Mouse (Mus musculus) midbrain, embryonic 14.5 days (tissue): ENCODE measurements at regions not wholly inside any gene's neighbourhood (a gene's known extent, or its start where the extent isn't known, plus 50 kb on each side); places are given as distances from the start of the nearest gene placed in this dataset.
"Not testable (repeated sequence)": the region's sequence is repeated elsewhere in the genome, so short reads cannot be mapped to it uniquely, and the experiment has no call there.

Source experiments
- ATAC-seq: fragments of 200-750 bp; cut with Nextera tagmentation; 2 replicates; pipeline ENCODE4 v1.8.0; 2017; ENCODE audit warnings: moderate number of reproducible peaks, moderate library complexity; ENCODE audit not compliant: low FRiP score, low TSS enrichment
- DNase-seq: peaks from one replicate; pipeline ENCODE4 v3.0.0-alpha.2; 2015
- H3K27ac ChIP-seq: fragments of 300-500 bp; sonication (generic); replicated peaks from 2 replicates; pipeline ENCODE4 v1.5.1; 2014; ENCODE audit warnings: mild to moderate bottlenecking, low read depth, low read length, moderate library complexity
- H3K27me3 ChIP-seq: fragments of 300-500 bp; sonication (generic); 2 replicates; pipeline ENCODE4 v1.6.1; 2014; ENCODE audit warnings: low read length, control low read depth, mixed read lengths; ENCODE audit not compliant: control insufficient read depth, insufficient read depth
- H3K36me3 ChIP-seq: fragments of 300-500 bp; sonication (generic); 2 replicates; pipeline ENCODE4 v1.6.1; 2014; ENCODE audit warnings: low read length, control low read depth; ENCODE audit not compliant: control insufficient read depth, insufficient read depth
- H3K4me1 ChIP-seq: fragments of 300-500 bp; sonication (generic); 2 replicates; pipeline ENCODE4 v1.6.1; 2014; ENCODE audit warnings: mild to moderate bottlenecking, antibody characterized with exemption, low read length, control low read depth; ENCODE audit not compliant: control insufficient read depth, insufficient read depth
- H3K4me2 ChIP-seq: fragments of 300-500 bp; sonication (generic); 2 replicates; pipeline ENCODE4 v1.6.1; 2014; ENCODE audit warnings: mild to moderate bottlenecking, low read length, moderate library complexity
- H3K4me3 ChIP-seq: fragments of 300-500 bp; sonication (generic); replicated peaks from 2 replicates; pipeline ENCODE4 v1.5.1; 2014; ENCODE audit warnings: low read depth, low read length
- H3K9ac ChIP-seq: fragments of 300-500 bp; sonication (generic); replicated peaks from 2 replicates; pipeline ENCODE4 v1.6.1; 2014; ENCODE audit warnings: mild to moderate bottlenecking, low read length, moderate library complexity
- H3K9me3 ChIP-seq: fragments of 300-500 bp; sonication (generic); 2 replicates; pipeline ENCODE4 v1.6.1; 2016; ENCODE audit warnings: low read length, control low read depth, mixed read lengths; ENCODE audit not compliant: control insufficient read depth
- WGBS: fragments of 180-500 bp; shearing (Covaris S2); extraction: QIAGEN DNeasy Blood & Tissue Kit; methylation state at CpG from one replicate; pipeline ENCODE4 v1.1.7; 2014; 5-methylcytosine and 5-hydroxymethylcytosine counted together

- H3K4me2 ChIP-seq: no peak overlapping the region
- H3K9me3 ChIP-seq: no peaks in the 10 kb centered on the region
- ATAC-seq: no peak
- no peak overlapping the region for H3K4me3 ChIP-seq
- no peak overlapping the region for H3K9ac ChIP-seq
- no peak overlapping the region for H3K27ac ChIP-seq
- no peaks in the 10 kb centered on the region for H3K27me3 ChIP-seq
- H3K36me3 ChIP-seq: no peaks in the 10 kb centered on the region
- DNase-seq: no peak
- H3K4me1 ChIP-seq: peaks cover 4% of the 10 kb centered on the region; the same call in 1 of the 2 replicates
- 37% methylated on average over 14 of the region's 14 CpGs for WGBS
These were observed 106.5 kb upstream of the Rad23b start for GRCm38 (mm10) chr4:55243091-55244058.

DNA sequence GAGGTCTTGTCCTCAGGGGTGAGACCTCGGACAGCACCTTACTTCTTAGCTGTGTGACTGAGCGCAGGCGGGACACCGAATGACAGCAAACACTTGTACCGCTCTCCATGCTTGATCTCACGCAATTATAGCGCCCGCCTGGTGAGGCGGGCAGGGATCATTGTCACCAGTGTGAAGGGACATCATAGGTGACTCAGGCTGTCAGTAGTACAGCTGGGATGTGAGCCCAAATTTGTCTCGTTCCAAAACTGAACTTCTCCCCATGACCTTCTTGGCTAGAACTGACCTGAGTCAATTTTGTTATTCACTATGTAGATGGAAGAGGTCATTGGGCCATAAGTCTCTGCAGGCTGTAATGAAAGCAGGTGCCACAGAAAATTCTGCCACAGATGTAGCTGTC is 104.1 kb upstream of the Rad23b start:
- H3K36me3 ChIP-seq: no peaks in the 10 kb centered on the region
- H3K4me2 ChIP-seq: no peak overlapping the region
- no peaks in the 10 kb centered on the region; the same call in 1 of the 2 replicates for H3K27me3 ChIP-seq
- ATAC-seq: no peak
- H3K4me1 ChIP-seq: peaks cover 4% of the 10 kb centered on the region; the same call in 1 of the 2 replicates
- WGBS: 80% methylated on average over 10 of the region's 10 CpGs
- no peak overlapping the region for H3K9ac ChIP-seq
- no peak for DNase-seq
- H3K4me3 ChIP-seq: no peak overlapping the region
- H3K9me3 ChIP-seq: no peaks in the 10 kb centered on the region
- H3K27ac ChIP-seq: no peak overlapping the region

- WGBS: 6% methylated on average over 3 of the region's 3 CpGs
- H3K36me3 ChIP-seq: no peaks in the 10 kb centered on the region
- no peak overlapping the region for H3K4me3 ChIP-seq
- ATAC-seq: no peak
- H3K4me1 ChIP-seq: peaks cover 6% of the 10 kb centered on the region; the same call in 1 of the 2 replicates
- H3K27me3 ChIP-seq: no peaks in the 10 kb centered on the region; the same call in 1 of the 2 replicates
- H3K4me2 ChIP-seq: no peak overlapping the region
- H3K9ac ChIP-seq: no peak overlapping the region
- H3K9me3 ChIP-seq: no peaks in the 10 kb centered on the region
- no peak for DNase-seq
- H3K27ac ChIP-seq: no peak overlapping the region
These were observed 99.5 kb upstream of the Rad23b start for GRCm38 (mm10) chr4:55250334-55250733.

- H3K4me3 ChIP-seq: no peak overlapping the region
- H3K27ac ChIP-seq: no peak overlapping the region
- no peak for DNase-seq
- H3K4me1 ChIP-seq: peaks cover 6% of the 10 kb centered on the region; the same call in 1 of the 2 replicates
- H3K27me3 ChIP-seq: no peaks in the 10 kb centered on the region; the same call in 1 of the 2 replicates
- no peaks in the 10 kb centered on the region for H3K36me3 ChIP-seq
- no peak for ATAC-seq
- 62% methylated on average over 5 of the region's 5 CpGs for WGBS
- no peak overlapping the region for H3K4me2 ChIP-seq
- no peak overlapping the region for H3K9ac ChIP-seq
- H3K9me3 ChIP-seq: no peaks in the 10 kb centered on the region
These were observed 98.3 kb upstream of the Rad23b start for GRCm38 (mm10) chr4:55251546-55251945.

DNA sequence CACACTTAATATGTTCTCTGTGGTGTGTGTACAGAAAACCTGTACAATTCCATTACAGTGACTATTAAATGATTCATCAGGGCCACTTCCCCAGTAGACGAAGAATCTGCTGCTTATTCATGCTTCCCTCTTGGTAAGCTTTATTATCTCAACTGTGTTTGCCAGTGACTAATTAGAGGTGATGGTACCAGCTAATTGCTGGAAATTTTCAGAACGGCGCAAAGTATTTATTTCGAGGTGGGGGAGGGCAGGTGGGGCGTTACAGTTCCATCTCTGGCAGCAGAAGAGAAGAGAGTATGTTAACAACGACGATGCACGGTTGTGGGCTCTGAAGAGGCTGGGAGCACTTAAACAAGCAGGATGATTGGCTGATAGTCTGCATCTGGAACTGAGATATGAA is 96.1 kb upstream of the Rad23b start:
- DNase-seq: no peak
- WGBS: 67% methylated on average over 8 of the region's 8 CpGs

GRCm38 (mm10) chr4:55271965-55272630 is 77.7 kb upstream of the Rad23b start:
- ATAC-seq: no peak
- no peak overlapping the region for H3K4me3 ChIP-seq
- H3K27me3 ChIP-seq: no peaks in the 10 kb centered on the region
- H3K27ac ChIP-seq: no peak overlapping the region
- WGBS: 83% methylated on average over 8 of the region's 8 CpGs
- no peak for DNase-seq
- H3K9ac ChIP-seq: no peak overlapping the region
- no peaks in the 10 kb centered on the region for H3K36me3 ChIP-seq
- H3K4me1 ChIP-seq: 0 out of 2 replicates have a peak, but pooled peaks cover 3% of the 10 kb centered on the region
- H3K9me3 ChIP-seq: no peaks in the 10 kb centered on the region
- no peak overlapping the region for H3K4me2 ChIP-seq

More for the DNA sequence above, 96.1 kb upstream of the Rad23b start:
- H3K4me3 ChIP-seq: no peak overlapping the region
- no peak overlapping the region for H3K4me2 ChIP-seq
- ATAC-seq: no peak
- no peaks in the 10 kb centered on the region for H3K9me3 ChIP-seq
- no peak overlapping the region for H3K27ac ChIP-seq
- H3K9ac ChIP-seq: no peak overlapping the region
- no peaks in the 10 kb centered on the region for H3K36me3 ChIP-seq
- peaks cover 2% of the 10 kb centered on the region; the same call in 1 of the 2 replicates for H3K4me1 ChIP-seq
- no peaks in the 10 kb centered on the region; the same call in 1 of the 2 replicates for H3K27me3 ChIP-seq

GRCm38 (mm10) chr4:55276300-55276952 is 73.4 kb upstream of the Rad23b start:
- no peak overlapping the region for H3K4me2 ChIP-seq
- no peak overlapping the region for H3K27ac ChIP-seq
- DNase-seq: no peak
- no peak for ATAC-seq
- H3K9me3 ChIP-seq: no peaks in the 10 kb centered on the region
- H3K27me3 ChIP-seq: no peaks in the 10 kb centered on the region
- H3K36me3 ChIP-seq: no peaks in the 10 kb centered on the region
- WGBS: 8% methylated on average over 5 of the region's 5 CpGs
- no peak overlapping the region for H3K9ac ChIP-seq
- 0 out of 2 replicates have a peak, but pooled peaks cover 3% of the 10 kb centered on the region for H3K4me1 ChIP-seq
- H3K4me3 ChIP-seq: no peak overlapping the region

DNA sequence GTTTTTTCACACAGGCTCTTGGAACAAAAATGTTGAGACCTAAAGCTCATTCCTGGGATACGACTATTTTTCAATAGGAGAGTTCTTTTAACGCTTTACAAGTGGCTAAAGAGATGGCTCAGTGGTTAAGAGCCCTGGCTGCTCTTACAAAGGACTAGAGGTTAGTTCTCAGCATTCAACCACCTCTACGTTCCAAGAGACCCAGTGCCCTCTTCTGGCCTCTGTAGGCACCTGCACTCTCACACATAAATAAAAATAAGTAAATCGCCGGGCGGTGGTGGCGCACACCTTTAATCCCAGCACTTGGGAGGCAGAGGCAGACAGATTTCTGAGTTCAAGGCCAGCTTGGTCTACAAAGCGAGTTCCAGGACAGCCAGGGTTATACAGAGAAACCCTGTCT is 70.5 kb upstream of the Rad23b start:
- H3K36me3 ChIP-seq, DNase-seq, ATAC-seq, H3K4me3 ChIP-seq, H3K4me2 ChIP-seq, H3K4me1 ChIP-seq, H3K27ac ChIP-seq, H3K27me3 ChIP-seq, H3K9ac ChIP-seq, H3K9me3 ChIP-seq: not testable (repeated sequence)
- WGBS: 93% methylated on average over 8 of the region's 8 CpGs
